Mouse (Mus musculus) T-helper 1 cell (primary cell): ENCODE results near the gene Rpl37.

ENCODE experiments used
- in situ Hi-C: fragments of 300-600 bp; cut with MboI, MseI; formaldehyde crosslinking; loops from one replicate; pipeline ENCODE4 v1.15.1; 2025; ENCODE audit warnings: high pct_unique_total_duplicates

Gene Rpl37

GRCm38 (mm10) chr15:5121535-5122313 lies 5.3 kb downstream of the Rpl37 start:
- in situ Hi-C loops = loop anchor here (25.0 kb wide), 1 partner anchor 1084 kb away; the partner anchor contains the start of gene Oxct1

- in situ Hi-C loops = loop anchor here (25.0 kb wide), 1 partner anchor 1461 kb away; no protein-coding TSS in a partner anchor
Observed at GRCm38 (mm10) chr15:5126456-5126855, 10.0 kb downstream of the Rpl37 start.

DNA sequence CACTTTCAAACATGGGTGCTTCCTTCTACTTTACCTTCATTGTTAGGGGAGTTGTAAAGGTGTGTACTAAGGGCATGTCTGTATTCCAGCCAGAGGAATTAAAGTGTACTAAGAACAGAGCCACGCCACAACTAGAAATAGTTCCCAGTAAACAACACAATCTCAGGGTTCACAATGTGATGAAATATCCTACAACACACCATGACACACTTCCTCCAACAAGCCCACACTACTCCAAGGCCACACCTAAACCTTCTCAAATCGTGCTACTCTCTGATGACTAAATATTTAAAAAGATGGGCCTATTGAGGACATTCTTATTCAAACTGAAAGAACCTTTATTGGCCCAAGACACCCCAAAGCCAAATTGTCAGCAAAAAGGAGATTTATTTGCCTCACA lies 11.0 kb downstream of the Rpl37 start:
- in situ Hi-C loops = loop anchor here (25.0 kb wide), 1 partner anchor 1460 kb away; no protein-coding TSS in a partner anchor

DNA sequence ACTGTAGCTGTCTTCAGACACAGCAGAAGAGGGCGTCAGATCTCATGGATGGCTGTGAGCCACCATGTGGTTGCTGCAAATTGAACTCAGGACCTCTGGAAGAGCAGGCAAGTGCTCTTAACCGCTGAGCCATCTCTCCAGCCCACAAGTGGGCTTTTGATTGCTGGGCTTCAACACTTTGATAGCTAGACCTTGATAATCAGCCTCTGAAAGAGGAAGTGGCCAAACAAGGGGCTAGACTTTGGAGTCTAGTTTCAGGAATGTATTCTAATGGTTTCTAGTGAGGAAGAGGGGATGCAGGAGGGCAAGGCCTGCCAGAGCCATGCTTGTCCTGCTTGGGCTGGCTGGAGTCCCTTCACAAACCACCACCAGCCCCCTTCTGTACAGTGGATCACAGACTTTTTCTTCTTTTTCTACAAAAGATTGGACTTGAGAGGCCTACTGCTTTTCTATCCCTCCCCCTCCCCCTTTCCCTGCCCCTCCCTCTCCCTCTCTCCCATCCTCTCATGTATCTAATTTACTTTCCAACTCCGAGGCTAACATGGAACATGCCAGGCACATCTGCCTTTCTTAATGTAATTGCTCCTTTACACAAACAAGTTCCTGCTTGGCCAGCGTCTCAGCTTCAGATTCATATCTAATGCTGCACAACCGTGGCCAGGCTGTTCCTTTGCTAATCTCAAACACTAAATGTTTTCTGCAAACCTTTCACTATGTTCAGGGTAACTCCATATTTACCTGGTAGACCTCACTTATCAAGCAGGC lies 11.9 kb downstream of the Rpl37 start:
- in situ Hi-C loops = loop anchor here (25.0 kb wide), 1 partner anchor 1459 kb away; no protein-coding TSS in a partner anchor

GRCm38 (mm10) chr15:5129111-5129805 lies 12.8 kb downstream of the Rpl37 start:
- in situ Hi-C loops = loop anchor here (25.0 kb wide), 1 partner anchor 1458 kb away; no protein-coding TSS in a partner anchor

DNA sequence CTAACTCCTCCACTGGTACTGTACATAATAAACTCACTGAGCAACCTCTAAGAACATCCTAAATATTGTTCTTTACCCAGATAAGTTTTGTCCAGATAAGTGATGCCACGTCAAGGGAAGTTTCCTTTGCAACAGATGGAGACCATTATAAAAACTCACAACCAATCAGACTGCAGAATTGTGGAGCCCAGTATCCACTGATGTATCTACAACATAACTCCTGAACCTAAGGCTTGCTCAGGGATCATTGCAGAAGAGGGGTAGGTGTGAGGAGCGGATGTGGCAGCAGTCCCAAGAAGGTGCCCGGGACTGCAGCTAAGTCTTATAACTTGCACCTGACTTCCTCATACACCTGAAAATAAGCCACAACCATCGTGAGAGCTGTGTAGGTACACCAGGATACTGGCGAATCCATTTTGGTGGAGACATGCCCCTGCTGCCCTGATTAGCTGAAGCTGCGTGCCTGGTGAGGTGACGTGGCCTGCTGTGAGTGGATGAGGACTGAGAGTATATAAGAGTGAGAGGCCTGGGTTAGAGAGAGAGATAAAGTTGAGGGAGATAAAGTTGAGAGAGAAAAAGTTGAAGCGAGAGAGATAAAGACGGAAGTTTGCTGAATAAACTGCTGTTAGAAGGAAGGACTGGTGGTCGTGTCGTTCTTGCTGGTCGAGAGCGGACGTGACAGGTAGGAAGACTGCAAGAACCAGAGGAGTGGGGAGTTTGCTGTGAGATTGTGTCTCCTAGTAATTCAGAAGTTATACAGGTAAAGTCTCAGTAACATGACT lies 14.6 kb downstream of the Rpl37 start:
- in situ Hi-C loops = loop anchor here (25.0 kb wide), 1 partner anchor 1456 kb away; no protein-coding TSS in a partner anchor

DNA sequence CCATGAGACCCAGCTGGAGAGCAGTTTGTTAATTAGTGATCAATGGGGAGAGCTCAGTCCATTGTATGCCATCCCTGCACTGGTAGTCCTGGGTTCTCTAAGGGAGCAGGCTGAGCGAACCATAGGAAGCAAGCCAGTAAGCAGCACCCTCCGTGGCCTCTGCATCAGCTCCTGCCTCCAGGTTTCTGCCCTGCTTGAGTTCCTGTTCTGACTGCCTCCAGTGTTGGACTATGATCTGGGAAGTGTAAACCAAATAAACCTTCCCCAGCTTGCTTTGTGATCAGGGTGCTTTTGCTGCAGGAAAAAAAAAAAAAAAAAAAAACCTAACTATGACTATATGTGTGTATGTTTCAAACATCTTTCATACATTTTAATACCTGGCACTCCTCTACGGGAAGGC lies 16.9 kb downstream of the Rpl37 start:
- in situ Hi-C loops = loop anchor here (25.0 kb wide), 1 partner anchor 1454 kb away; no protein-coding TSS in a partner anchor

- in situ Hi-C loops = loop anchor here (25.0 kb wide), 1 partner anchor 1453 kb away; no protein-coding TSS in a partner anchor
Observed at GRCm38 (mm10) chr15:5134179-5134578, 17.7 kb downstream of the Rpl37 start.

- in situ Hi-C loops = loop anchor here (25.0 kb wide), 1 partner anchor 1452 kb away; no protein-coding TSS in a partner anchor
Observed at GRCm38 (mm10) chr15:5134945-5135483, 18.6 kb downstream of the Rpl37 start.

DNA sequence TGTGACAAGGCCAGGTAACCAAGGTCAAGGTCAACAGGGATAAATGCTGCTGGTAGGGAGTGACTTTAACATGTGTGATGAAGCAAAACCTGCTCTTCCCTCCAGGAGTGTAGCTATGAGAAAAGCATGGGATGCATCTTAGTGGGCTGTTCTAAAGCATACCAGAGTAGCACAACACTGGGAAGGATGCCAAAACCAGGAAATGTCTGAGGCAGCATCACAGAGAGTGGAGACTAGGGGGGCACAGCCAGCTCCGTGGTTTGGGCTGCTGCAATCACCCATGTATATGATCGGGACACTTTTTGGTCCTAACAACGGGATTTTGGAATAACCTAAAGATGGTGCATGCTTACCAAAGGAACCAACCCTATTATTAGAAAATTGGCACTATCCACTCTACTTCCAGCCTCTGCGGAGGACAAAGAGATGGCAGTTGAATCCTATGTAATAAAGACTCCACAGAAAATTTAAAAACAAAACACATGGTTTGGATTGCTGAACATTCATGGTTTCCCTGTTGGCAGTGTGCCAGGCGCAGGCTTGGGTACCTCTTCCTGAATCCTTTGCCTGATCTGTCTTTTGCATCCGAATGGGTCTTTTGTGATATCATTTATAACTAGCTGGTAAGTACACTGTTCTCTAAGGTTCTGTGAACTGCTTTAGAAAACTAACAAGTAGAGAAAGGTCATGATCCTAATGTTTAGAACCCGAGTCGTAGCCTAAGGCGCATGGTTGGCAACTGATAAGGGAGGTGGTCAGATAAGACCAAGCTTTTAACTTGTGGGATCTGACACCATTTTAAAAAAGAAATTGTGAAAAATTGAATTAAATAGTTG lies 21.8 kb downstream of the Rpl37 start:
- in situ Hi-C loops = loop anchor here (25.0 kb wide), 1 partner anchor 1449 kb away; no protein-coding TSS in a partner anchor

- in situ Hi-C loops = loop anchor here (25.0 kb wide), 1 partner anchor 1448 kb away; no protein-coding TSS in a partner anchor
Observed at GRCm38 (mm10) chr15:5139366-5139765, 22.9 kb downstream of the Rpl37 start.

- in situ Hi-C loops = loop anchor here (25.0 kb wide), 1 partner anchor 1447 kb away; no protein-coding TSS in a partner anchor
Observed at GRCm38 (mm10) chr15:5139863-5140262, 23.4 kb downstream of the Rpl37 start.

- in situ Hi-C loops = loop anchor here (25.0 kb wide), 1 partner anchor 1447 kb away; no protein-coding TSS in a partner anchor
Observed at GRCm38 (mm10) chr15:5140357-5140756, 23.9 kb downstream of the Rpl37 start.

DNA sequence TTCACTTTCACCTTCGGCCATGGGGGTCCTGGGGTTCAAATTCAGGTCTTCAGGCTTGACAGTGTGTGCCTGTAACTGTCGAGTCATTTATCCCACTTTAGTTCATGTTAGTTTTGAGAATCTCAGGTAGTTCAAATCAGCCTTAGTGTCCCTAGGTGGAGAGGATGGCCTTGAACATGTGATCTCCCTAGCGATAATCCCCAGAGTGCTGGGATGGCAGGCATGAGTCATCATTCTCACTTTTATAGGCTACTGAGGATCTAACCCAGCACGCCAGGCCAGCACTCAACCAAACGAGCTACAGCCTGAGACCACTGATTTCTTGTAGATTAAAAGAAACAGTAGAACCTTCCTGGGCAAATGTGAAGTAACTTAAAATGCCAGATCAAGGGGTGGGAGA lies 25.6 kb downstream of the Rpl37 start:
- in situ Hi-C loops = loop anchor here (25.0 kb wide), 1 partner anchor 1445 kb away; no protein-coding TSS in a partner anchor

- in situ Hi-C loops = loop anchor here (25.0 kb wide), 1 partner anchor 1445 kb away; no protein-coding TSS in a partner anchor
Observed at GRCm38 (mm10) chr15:5142714-5143113, 26.3 kb downstream of the Rpl37 start.

- in situ Hi-C loops = loop anchor here (25.0 kb wide), 1 partner anchor 1444 kb away; no protein-coding TSS in a partner anchor
Observed at GRCm38 (mm10) chr15:5143361-5144020, 27.0 kb downstream of the Rpl37 start, which contains the start of gene Prkaa1. Gene Prkaa1 (plus strand): TSS chr15:5143861.

- in situ Hi-C loops = loop anchor here (25.0 kb wide), 1 partner anchor 1443 kb away; no protein-coding TSS in a partner anchor
Observed at GRCm38 (mm10) chr15:5144021-5144778, 27.8 kb downstream of the Rpl37 start.
